Mouse (Mus musculus) heart, postnatal 0 days (tissue): Measurements from ENCODE around the gene Kctd18.

Source experiments
- CTCF ChIP-seq: IDR thresholded peaks from 2 replicates; pipeline ENCODE4 v1.5.1; 2016; ENCODE audit warnings: antibody characterized with exemption, control low read depth, low read depth
- EP300 ChIP-seq: IDR thresholded peaks from 2 replicates; pipeline ENCODE4 v1.6.1; 2016; ENCODE audit warnings: antibody characterized with exemption, low read depth

- TF ChIP-seq CTCF (no peak), EP300 (no peak)
These were observed at the start of gene Kctd18 for GRCm38 (mm10) chr1:58018856-58019255.
